Mouse (Mus musculus): ENCODE data around the gene Aasdhppt.

Gene Aasdhppt

DNA sequence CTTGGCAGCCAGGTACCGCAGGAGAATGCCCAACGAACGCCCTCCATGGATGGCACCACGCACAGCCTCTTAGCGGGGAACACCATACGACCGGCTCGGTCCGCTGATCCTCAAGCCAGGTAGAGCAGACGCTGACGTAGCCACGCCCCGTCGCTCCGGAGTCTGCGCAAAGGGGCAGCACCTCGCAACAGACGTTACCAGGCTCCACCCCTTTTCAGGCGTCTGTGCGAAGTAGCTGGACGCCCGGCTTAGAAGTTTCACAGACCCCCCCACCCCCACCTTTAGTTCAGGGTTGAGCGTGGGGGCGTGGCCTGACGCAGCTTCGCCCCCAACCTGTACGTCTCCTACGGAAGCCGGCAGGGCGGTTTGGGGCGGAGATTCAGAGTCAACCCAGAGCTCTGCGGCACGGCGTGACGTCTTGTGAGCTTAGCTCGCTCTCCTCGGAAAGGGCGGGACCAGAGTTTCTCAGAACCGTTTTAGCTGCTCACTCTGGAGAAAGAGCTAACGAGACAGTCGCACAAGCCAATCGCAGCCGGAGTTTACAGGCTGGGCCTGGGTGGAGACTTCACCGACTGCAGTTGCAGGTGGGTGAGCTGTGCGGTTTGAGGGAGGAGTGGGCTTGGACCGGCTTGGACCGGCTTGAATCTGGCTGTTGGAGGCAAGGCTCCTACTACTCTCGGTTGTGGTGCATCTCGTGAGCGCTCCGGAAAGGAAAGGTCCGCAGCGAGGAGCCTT, at the start of gene Aasdhppt, which contains the start of gene Kbtbd3:
TSS of gene Aasdhppt (minus strand) at position 121 of the 735 bp plus-strand sequence.
TSS of gene Kbtbd3 (plus strand) at position 483 of the 735 bp plus-strand sequence.
- peak; percentile 99 for DNase-seq

DNA sequence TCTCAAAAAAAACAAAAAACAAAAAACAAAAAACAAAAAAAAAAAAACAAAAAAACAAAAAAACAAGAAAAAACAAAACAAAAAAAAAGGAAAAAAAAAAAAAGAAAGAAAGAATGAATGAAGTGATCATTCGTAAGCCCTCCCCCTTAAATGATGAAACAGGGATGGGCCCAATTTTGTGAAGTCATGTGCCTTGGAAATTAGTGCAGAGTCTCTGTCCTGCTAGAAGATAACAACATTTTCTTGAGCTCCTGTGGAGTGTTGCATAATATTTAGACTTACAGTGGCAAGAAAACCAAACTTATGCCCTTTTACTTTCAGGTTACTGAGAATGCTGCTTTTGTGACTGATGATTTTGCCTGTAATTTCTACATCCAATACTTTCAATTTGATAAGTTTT, 43.9 kb upstream of the Aasdhppt start:
- no peak for DNase-seq

DNA sequence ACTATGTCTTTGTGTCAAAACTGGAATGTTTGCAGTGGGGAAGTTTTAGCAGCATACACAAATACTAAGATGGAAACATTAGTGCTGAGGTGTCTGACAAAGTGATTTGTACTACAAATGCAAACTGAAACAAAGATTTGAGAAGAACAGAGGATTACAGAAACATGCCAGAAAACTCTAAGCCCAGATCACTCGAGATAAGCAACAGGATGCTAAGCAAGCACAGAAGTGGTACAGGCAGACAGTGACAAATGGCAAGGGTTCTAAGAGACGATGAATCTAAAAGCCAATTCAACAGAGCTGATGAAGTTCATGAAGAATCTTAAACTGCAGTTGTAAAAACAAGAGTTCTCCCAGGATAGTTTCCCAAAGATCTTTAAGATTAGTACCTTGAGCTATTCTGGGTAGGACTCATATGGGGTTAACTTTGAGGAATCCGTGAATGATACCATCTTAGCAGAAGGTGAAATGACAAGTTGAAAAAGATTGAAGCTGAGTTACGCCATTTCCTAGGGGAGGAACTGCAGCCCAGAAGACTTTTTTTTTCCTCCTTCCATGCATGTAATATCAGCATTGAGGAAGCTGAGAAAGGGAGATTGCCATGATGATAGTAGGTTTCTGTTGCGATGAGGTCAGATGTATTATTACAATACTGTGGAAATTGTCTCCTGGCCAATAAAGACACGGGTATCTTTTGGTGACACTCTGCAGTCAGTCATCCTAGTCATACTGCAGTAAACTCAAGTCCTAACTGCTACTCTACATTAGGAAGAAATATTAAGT, 9.9 kb upstream of the Aasdhppt start:
- DNase-seq = no peak

DNA sequence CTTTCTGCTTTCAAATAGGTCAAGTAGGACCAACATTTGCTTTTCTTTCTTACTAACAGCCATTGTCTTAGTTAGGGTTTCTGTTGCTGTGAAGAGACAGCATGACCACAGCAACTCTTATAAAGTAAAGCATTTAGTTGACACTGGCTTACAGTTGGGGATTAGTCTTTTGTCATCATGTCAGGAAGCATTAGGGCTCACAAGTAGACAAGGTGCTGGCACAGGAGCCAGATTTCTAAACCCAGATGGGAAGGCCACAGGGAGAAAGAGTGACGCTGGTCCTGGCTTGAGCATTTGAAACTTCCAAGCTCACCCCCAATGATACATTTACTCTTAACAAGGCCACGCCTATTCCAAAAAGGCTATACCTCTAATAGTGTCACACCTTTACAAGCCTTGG, 6.5 kb upstream of the Aasdhppt start:
- DNase-seq = no peak

DNA sequence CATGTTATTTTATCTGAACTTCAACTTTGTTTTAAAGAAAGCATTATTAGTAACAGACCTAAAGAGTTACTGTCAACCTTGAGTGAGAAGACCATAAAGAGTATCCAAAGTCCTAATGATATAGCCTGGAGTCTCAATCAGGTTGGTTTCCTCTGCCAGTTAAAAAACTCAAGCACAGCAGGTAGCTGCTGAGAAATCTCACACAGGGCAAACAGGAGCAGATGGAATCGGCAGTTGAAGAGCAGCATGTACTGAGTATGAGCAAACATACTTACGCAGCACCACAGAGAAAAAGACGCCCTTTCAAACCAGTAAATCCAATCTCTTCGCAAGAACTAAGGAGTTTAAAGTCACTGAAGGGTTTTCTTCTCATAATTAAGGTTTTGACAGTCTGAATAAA, 4.7 kb upstream of the Aasdhppt start:
- peak; percentile 49 to 63 for DNase-seq

DNA sequence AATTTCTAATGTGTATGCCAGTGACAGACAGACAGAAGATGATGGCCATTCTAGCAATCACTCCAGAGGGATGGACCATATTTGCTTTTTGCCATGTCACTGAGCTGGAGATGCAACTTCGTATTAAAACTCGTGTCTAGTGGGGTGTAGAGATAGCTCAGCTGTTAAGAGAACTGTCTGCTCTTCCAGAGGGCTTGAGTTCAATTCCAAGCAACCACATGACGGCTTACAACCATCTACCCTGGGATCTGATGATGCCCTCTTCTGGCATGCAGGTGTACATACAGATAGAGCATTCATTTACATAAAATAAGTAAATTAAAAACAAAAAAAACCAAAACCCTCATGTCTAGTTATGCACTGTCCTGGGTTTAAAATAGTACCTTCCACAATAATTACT, 1.9 kb upstream of the Aasdhppt start:
- DNase-seq = no peak

DNA sequence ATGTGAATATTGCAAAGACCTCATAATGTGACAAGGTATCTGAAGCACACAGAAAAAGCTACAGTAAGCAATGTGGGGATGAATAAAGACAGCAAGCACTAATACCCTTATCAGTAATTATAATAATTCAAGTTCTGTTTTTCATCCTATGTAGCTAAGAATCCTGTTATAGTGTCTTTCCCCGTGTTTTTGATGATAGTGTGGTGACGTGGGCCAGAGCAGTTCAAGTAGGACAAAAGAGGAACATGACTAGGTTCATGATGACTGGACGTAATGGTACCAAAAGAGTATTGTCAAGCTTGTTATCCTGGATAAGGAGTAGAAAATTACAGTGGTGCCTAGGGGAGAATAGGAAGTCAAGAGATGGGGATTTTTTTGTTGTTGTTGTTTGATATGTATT, 1.4 kb upstream of the Aasdhppt start:
- DNase-seq = no peak

DNA sequence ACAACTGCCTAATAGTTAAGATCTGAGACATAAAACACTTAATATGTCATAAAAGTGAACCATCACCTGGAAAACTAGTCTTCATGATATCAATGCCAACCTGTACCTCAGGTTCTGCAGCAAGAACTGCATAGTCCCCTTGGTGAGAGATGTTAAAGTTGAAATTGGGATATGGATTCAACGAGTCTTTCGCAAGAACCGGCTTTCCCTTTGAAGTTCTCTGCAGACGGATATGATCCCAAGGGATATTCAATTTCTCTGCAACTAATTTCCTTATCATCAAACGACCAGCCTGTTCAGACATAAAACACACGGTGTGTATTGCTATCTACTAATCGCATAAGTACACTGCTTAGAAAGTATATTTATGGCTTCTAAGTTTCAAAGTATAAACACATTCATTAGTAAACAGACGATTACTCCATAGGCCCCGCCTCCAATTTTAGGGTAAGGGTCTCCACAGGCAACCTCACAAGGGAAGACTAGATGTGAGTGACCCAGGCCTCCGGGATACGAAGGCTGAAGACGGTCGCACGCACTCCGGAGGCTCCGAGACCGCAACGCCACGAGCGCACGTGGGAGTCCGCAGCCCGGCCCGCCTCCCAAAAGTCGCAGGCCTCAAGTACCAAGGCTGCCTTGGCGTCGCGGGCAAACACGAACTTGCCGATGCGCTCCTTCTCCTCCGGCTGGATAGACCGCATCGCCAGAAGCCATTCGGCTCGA, 482 bp downstream of the Aasdhppt start:
- no peak for DNase-seq

DNA sequence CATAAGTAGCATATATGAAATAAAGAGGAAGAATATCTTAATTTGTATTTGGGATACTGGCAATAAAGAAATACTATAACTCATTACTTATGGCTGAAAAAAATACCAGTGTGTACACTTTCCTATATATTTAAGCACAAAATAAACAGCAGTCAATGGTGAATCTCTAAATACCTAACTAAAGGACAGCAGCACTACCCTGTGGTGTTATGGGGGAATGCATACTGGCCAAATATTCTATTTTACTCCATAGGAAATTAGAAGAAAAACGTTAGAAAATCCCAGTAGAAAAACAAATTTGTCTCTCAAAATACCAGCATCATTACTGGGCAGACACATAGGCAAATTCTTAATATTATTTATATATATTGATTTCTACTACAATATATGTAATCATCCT, 4.4 kb downstream of the Aasdhppt start:
- no peak for DNase-seq

DNA sequence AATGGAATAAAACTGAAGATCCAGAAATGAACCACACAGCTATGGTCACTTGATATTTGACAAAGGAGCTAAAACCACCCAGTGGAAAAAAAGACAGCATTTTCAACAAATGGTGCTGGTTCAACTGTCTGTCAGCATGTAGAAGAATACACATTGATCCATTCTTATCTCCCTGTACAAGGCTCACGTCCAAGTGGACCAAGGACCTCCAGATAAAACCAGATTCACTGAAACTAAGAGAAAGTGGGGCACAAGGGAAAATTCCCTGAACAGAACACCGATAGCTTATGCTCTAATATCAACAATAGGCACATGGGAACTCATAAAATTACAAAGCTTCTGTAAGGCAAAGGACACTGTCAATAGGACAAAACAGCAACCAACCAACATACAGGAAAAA, 8.8 kb downstream of the Aasdhppt start:
- no peak for DNase-seq

DNA sequence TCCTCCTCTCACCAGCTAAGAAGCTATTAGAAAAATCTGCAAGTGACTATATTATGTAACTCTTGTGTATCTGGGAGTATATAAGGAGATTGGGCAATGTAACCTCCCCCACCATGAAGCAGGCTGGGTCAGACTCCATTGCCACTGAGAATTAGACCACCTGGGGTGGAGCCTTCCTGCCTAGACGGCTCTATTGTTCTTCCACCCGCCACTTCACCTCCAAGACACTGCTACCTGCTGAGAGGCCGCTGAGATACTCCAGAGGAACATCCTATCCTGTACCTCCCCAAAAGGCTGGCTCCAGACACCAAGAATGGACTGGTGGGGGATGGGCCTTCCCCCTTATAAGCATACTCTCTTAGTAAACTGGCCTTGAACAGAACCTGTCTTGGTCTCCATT, 25.4 kb downstream of the Aasdhppt start:
- DNase-seq = no peak

DNA sequence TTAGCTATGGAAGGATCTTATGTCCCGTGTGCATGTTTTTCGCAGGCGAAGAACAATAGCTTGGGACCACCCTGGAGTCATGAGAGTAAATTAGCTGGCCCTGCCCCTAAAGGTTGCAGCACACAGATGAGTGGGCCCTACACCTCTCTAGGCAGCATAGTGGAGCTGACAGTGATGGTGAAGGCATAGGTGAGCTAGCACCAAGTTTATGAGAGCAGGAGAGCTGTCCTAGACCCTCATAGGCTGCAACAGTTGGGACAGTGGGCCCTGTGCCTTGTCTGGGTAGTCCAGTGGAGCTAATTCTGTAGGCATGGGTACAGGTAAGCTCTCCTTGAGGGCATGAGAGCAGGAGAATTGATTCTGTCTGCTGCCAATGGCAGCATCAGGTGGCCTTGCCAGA, 42.4 kb downstream of the Aasdhppt start:
- DNase-seq = no peak

DNA sequence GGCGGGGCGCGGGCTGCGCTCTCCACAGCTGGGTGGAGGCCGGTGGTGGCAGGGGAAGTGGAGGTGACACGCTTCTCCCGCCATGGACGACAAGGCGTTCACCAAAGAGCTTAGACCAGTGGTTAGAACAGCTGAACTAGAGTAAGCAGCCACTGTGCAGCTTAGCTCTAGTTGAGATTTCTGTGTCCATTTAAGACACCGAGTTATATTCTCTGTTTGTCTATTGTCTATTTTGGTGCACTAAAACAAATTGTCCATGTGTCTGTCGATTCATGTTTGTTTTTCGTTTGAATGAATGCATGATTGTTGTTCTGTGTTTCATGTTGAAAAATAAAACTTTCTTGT, 48.6 kb downstream of the Aasdhppt start:
- no peak for DNase-seq

DNA sequence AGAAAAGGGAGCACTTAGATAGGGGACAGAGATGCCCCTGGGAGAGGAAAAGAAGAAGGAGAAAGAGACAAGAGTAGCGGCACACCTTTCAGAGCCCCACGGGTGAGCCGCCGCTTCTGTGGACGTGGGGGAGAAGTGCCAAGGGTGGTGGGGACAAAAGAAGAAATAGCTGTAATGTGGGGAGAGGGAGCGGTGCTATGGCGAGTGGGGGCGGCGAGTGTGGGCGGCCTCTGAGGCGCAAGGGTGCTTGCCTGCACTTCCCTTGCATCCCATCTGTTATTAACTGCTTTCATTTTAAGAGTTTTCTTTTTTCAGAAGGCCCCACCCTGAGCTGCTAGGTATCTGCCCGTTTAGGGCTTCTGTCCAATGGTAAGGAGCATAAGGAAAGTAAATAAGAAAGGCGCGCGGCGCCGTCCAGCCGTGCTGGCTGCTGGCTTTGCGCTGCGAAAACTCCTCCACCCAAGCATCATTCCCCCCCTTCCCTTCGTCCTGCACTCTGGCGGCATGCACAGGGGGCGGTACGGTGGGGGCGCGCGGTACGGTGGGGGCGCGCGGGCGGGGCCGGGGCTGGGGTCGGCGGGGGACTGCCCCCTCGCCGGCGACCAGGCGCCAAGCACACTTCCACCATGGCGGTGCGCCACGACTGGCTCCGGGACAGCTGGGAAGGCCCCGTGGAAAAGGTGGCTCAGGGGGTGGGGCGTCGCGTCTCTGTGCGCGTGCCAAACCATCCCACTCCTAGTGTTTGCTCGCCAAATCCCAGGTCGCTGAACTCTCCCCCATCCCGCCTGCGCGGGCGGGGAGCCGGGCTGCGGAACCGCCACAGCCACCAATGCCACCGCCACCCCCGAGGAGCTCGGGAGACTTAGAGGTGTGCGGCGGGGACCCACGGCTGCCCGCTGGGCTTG, 49.2 kb downstream of the Aasdhppt start:
- peak; percentile 42 to 81 for DNase-seq

DNA sequence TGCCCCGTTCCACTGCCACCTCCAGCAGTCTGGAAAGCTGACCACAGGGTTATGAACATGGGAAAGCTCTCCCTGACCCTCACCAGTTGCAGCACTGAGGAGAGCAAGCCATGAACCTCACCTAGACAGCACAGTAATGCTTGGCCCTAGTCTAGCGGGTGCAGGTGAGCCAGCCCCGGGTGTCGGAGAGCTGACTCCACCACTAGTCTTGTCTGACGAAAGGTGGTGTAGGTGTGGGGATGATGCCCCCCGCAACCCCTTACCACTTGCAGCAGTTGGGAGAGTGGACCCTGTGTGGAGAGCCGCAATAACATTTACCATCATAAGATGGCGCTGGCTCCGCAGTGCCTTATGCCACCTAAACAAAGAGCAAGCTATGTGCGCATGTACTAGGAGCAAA, 50.2 kb downstream of the Aasdhppt start:
- DNase-seq = no peak
